Mouse (Mus musculus) forebrain, embryonic 13.5 days (tissue): ENCODE results near the gene Rab11a. TPM values are rescaled to one million over a fixed set of nuclear protein-coding genes. Genes with fewer than 3 reads are reported as not detected.

ENCODE experiments used
- ATAC-seq: fragments of 200-750 bp; cut with Nextera tagmentation; 2 replicates; pipeline ENCODE4 v1.8.0; 2017
- H3K27ac ChIP-seq: fragments of 300-500 bp; sonication (generic); 2 replicates; pipeline ENCODE4 v1.5.1; 2015; ENCODE audit warnings: inconsistent platforms, mild to moderate bottlenecking, moderate library complexity
- H3K27me3 ChIP-seq: fragments of 300-500 bp; sonication (generic); 2 replicates; pipeline ENCODE4 v1.6.1; 2015; ENCODE audit warnings: mild to moderate bottlenecking, inconsistent platforms
- H3K36me3 ChIP-seq: fragments of 300-500 bp; sonication (generic); 2 replicates; pipeline ENCODE4 v1.6.1; 2015; ENCODE audit warnings: mild to moderate bottlenecking, inconsistent platforms; ENCODE audit not compliant: poor library complexity, severe bottlenecking
- H3K4me1 ChIP-seq: fragments of 300-500 bp; sonication (generic); 2 replicates; pipeline ENCODE4 v1.6.1; 2015; ENCODE audit warnings: inconsistent platforms
- H3K4me2 ChIP-seq: fragments of 300-500 bp; sonication (generic); 2 replicates; pipeline ENCODE4 v1.6.1; 2015; ENCODE audit warnings: inconsistent platforms, mild to moderate bottlenecking, moderate library complexity
- H3K4me3 ChIP-seq: fragments of 300-500 bp; sonication (generic); 2 replicates; pipeline ENCODE4 v1.5.1; 2015; ENCODE audit warnings: mild to moderate bottlenecking, inconsistent platforms
- H3K9ac ChIP-seq: fragments of 300-500 bp; sonication (generic); 2 replicates; pipeline ENCODE4 v1.6.1; 2015; ENCODE audit warnings: mild to moderate bottlenecking, inconsistent platforms
- H3K9me3 ChIP-seq: fragments of 300-500 bp; sonication (generic); replicated peaks from 2 replicates; pipeline ENCODE4 v1.6.1; 2016; ENCODE audit warnings: inconsistent platforms
- WGBS: fragments of 180-500 bp; shearing (Covaris S2); methylation state at CpG from one replicate; pipeline ENCODE4 v1.1.7; 2015; 5-methylcytosine and 5-hydroxymethylcytosine counted together
- polyA plus RNA-seq: library from polyadenylated mRNA; unstranded; fragments of >200 nt; fragmentation: Nextera tagmentation; extraction: Ambion mirVana; gene quantifications from 2 replicates; pipeline ENCODE4 v1.2.1, GENCODE M21; 2015

The Rab11a gene
- polyA plus RNA-seq, 1 experiment from 2014 or later, result 337 TPM

- Histone ChIP-seq H3K4me1 (no peaks in the 10 kb centered on the region), H3K27me3 (no peaks in the 10 kb centered on the region), H3K4me2 (no peak overlapping the region), H3K36me3 (peaks cover 32% of the 10 kb centered on the region; the same call in 1 of the 2 replicates), H3K27ac (no peak overlapping the region), H3K9me3 (no peaks in the 10 kb centered on the region), H3K9ac (no peak overlapping the region), H3K4me3 (no peak overlapping the region)
- no peak for ATAC-seq
These were observed 35.2 kb downstream of the Rab11a start for GRCm38 (mm10) chr9:64702391-64702790.

GRCm38 (mm10) chr9:64701651-64702050 is 35.9 kb downstream of the Rab11a start:
- no peak overlapping the region for H3K4me3 ChIP-seq
- no peak for ATAC-seq
- H3K4me2 ChIP-seq, result no peak overlapping the region
- H3K27ac ChIP-seq, result no peak overlapping the region
- H3K27me3 ChIP-seq, result no peaks in the 10 kb centered on the region
- no peak overlapping the region for H3K9ac ChIP-seq
- 77% methylated on average over 1 of the region's 1 CpGs for WGBS
- no peaks in the 10 kb centered on the region for H3K4me1 ChIP-seq
- H3K9me3 ChIP-seq, result no peaks in the 10 kb centered on the region
- H3K36me3 ChIP-seq, result peaks cover 31% of the 10 kb centered on the region; the same call in 1 of the 2 replicates

- Histone ChIP-seq H3K4me2 (no peak overlapping the region), H3K36me3 (peaks cover 28% of the 10 kb centered on the region; the same call in 1 of the 2 replicates), H3K9me3 (no peaks in the 10 kb centered on the region), H3K9ac (no peak overlapping the region), H3K27ac (no peak overlapping the region), H3K27me3 (no peaks in the 10 kb centered on the region), H3K4me1 (no peaks in the 10 kb centered on the region), H3K4me3 (no peak overlapping the region)
- 90% methylated on average over 4 of the region's 4 CpGs for WGBS
- ATAC-seq, result no peak
These were observed 36.9 kb downstream of the Rab11a start for GRCm38 (mm10) chr9:64700451-64701311.

- Histone ChIP-seq H3K4me1 (no peaks in the 10 kb centered on the region), H3K27ac (no peak overlapping the region), H3K27me3 (no peaks in the 10 kb centered on the region), H3K9me3 (no peaks in the 10 kb centered on the region), H3K36me3 (peaks cover 39% of the 10 kb centered on the region), H3K4me3 (no peak overlapping the region), H3K4me2 (no peak overlapping the region), H3K9ac (no peak overlapping the region)
- WGBS, result 96% methylated on average over 1 of the region's 1 CpGs
- ATAC-seq, result no peak
These were observed 39.0 kb downstream of the Rab11a start for GRCm38 (mm10) chr9:64698586-64698985.

- H3K4me3 ChIP-seq, result no peak overlapping the region
- WGBS, result 84% methylated on average over 5 of the region's 5 CpGs
- no peak for ATAC-seq
- H3K27me3 ChIP-seq, result no peaks in the 10 kb centered on the region
- no peaks in the 10 kb centered on the region for H3K9me3 ChIP-seq
- no peak overlapping the region for H3K27ac ChIP-seq
- H3K36me3 ChIP-seq, result peaks cover 35% of the 10 kb centered on the region
- no peak overlapping the region for H3K9ac ChIP-seq
- H3K4me1 ChIP-seq, result no peaks in the 10 kb centered on the region
- no peak overlapping the region for H3K4me2 ChIP-seq
These were observed 39.9 kb downstream of the Rab11a start for GRCm38 (mm10) chr9:64697677-64698076.

GRCm38 (mm10) chr9:64697006-64697405 is 40.6 kb downstream of the Rab11a start:
- ATAC-seq, result no peak
- H3K27me3 ChIP-seq, result no peaks in the 10 kb centered on the region
- no peaks in the 10 kb centered on the region for H3K4me1 ChIP-seq
- H3K27ac ChIP-seq, result no peak overlapping the region
- no peak overlapping the region for H3K4me2 ChIP-seq
- H3K9me3 ChIP-seq, result no peaks in the 10 kb centered on the region
- peaks cover 35% of the 10 kb centered on the region for H3K36me3 ChIP-seq
- WGBS, result 84% methylated on average over 1 of the region's 1 CpGs
- no peak overlapping the region for H3K9ac ChIP-seq
- H3K4me3 ChIP-seq, result no peak overlapping the region

- 96% methylated on average over 4 of the region's 4 CpGs for WGBS
- no peak overlapping the region for H3K9ac ChIP-seq
These were observed 41.2 kb downstream of the Rab11a start for GRCm38 (mm10) chr9:64696404-64696803.

GRCm38 (mm10) chr9:64695266-64695665 is 42.3 kb downstream of the Rab11a start:
- Histone ChIP-seq H3K4me1 (peaks cover 6% of the 10 kb centered on the region; the same call in 1 of the 2 replicates), H3K36me3 (peaks cover 35% of the 10 kb centered on the region), H3K27me3 (no peaks in the 10 kb centered on the region), H3K9ac (no peak overlapping the region), H3K4me3 (no peak overlapping the region), H3K27ac (no peak overlapping the region), H3K4me2 (no peak overlapping the region), H3K9me3 (no peaks in the 10 kb centered on the region)
- WGBS, result 100% methylated on average over 1 of the region's 1 CpGs
- no peak for ATAC-seq

More at GRCm38 (mm10) chr9:64696404-64696803, 41.2 kb downstream of the Rab11a start:
- H3K36me3 ChIP-seq, result peaks cover 35% of the 10 kb centered on the region
- no peaks in the 10 kb centered on the region for H3K9me3 ChIP-seq
- H3K4me3 ChIP-seq, result no peak overlapping the region
- no peak for ATAC-seq
- no peaks in the 10 kb centered on the region for H3K27me3 ChIP-seq
- no peak overlapping the region for H3K4me2 ChIP-seq
- H3K4me1 ChIP-seq, result peaks cover 1% of the 10 kb centered on the region; the same call in 1 of the 2 replicates
- no peak overlapping the region for H3K27ac ChIP-seq

- H3K27me3 ChIP-seq, result no peaks in the 10 kb centered on the region
- ATAC-seq, result no peak
- no peak overlapping the region for H3K4me3 ChIP-seq
- WGBS, result 87% methylated on average over 2 of the region's 2 CpGs
- H3K9me3 ChIP-seq, result no peaks in the 10 kb centered on the region
- H3K4me2 ChIP-seq, result no peak overlapping the region
- H3K27ac ChIP-seq, result no peak overlapping the region
- H3K4me1 ChIP-seq, result peaks cover 6% of the 10 kb centered on the region; the same call in 1 of the 2 replicates
- peaks cover 27% of the 10 kb centered on the region for H3K36me3 ChIP-seq
- no peak overlapping the region; the same call in 1 of the 2 replicates for H3K9ac ChIP-seq
These were observed 44.5 kb downstream of the Rab11a start for GRCm38 (mm10) chr9:64693094-64693493.

- Histone ChIP-seq H3K4me3 (no peak overlapping the region), H3K4me2 (no peak overlapping the region), H3K27ac (no peak overlapping the region), H3K27me3 (no peaks in the 10 kb centered on the region), H3K36me3 (peaks cover 21% of the 10 kb centered on the region), H3K9ac (no peak overlapping the region), H3K9me3 (no peaks in the 10 kb centered on the region), H3K4me1 (peaks cover 10% of the 10 kb centered on the region; the same call in 1 of the 2 replicates)
- WGBS, result 4% methylated on average over 7 of the region's 7 CpGs
- peak; percentile 86 for ATAC-seq
These were observed 46.4 kb downstream of the Rab11a start for GRCm38 (mm10) chr9:64691176-64691575.

GRCm38 (mm10) chr9:64690771-64691170 is 46.8 kb downstream of the Rab11a start:
- no peak overlapping the region for H3K27ac ChIP-seq
- H3K4me1 ChIP-seq, result peaks cover 10% of the 10 kb centered on the region; the same call in 1 of the 2 replicates
- no peak overlapping the region for H3K9ac ChIP-seq
- H3K27me3 ChIP-seq, result no peaks in the 10 kb centered on the region
- no peak overlapping the region for H3K4me2 ChIP-seq
- no peak overlapping the region for H3K4me3 ChIP-seq
- H3K9me3 ChIP-seq, result no peaks in the 10 kb centered on the region
- no peak for ATAC-seq
- WGBS, result 78% methylated on average over 2 of the region's 2 CpGs
- peaks cover 21% of the 10 kb centered on the region for H3K36me3 ChIP-seq

- no peak for ATAC-seq
- H3K9me3 ChIP-seq, result no peaks in the 10 kb centered on the region
- 79% methylated on average over 1 of the region's 1 CpGs for WGBS
These were observed 49.6 kb downstream of the Rab11a start for GRCm38 (mm10) chr9:64688015-64688394.

More at GRCm38 (mm10) chr9:64688015-64688394, 49.6 kb downstream of the Rab11a start:
- Histone ChIP-seq H3K27me3 (no peaks in the 10 kb centered on the region), H3K4me3 (no peak overlapping the region), H3K36me3 (no peaks in the 10 kb centered on the region), H3K4me1 (peaks cover 10% of the 10 kb centered on the region; the same call in 1 of the 2 replicates), H3K27ac (0 out of 2 replicates have a peak overlapping the region, but pooled peaks have one; percentile 14), H3K9ac (no peak overlapping the region), H3K4me2 (no peak overlapping the region)
